Mouse (Mus musculus): ENCODE measurements around the gene Irs3.
"Not testable (repeated sequence)": the region's sequence is repeated elsewhere in the genome, so short reads cannot be mapped to it uniquely, and the experiment has no call there.

The Irs3 gene

DNA sequence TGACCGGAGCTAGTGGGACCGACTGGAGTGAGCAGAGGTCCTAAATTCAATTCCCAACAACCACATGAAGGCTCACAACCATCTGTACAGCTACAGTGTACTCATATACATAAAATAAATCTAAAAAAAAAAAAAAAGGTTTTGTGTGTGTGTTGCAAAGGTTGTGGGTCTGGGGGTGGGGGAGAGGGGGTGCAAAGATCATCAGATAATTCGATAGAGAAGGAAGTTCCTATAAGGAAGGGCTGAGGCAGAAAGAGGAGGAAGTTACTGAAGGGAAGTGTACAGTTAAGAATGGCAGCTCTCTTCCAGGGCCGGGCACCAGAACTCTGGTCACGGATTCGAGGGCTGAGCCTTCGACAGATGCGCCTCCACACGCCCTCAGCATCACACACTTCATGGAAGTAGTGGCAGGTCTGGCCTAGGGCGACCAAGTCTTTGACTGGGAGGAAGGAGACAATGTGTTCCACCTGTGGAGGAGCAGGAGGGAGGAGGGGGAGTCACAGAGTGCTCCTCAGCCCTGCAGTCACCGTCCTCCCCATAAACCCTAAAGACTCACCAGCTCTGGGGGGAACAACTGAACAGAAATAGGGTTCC, 21.5 kb downstream of the Irs3 start:
- DNase-seq (ENCODE audit: low read depth, low spot score): no peak

DNA sequence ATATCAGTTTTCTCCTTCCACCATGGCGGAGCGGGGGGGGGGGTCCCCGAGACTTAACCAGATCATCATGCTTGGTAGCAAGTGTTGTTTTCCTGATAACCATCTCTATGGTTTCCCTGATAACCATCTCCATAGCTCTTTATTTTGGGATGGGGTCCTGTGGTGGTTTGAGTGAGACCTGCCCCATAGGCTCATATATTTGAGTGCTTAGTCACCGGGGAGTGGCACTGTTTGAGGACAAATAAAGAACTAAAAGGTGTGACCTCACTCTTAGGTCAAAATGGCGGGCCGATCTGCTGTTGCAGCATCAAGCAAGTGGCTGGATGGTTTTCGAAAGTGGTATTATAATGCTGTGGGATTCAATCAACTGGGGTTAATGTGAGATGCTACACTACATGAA, 30.2 kb downstream of the Irs3 start:
- no peak for DNase-seq (ENCODE audit: low read depth, low spot score)

DNA sequence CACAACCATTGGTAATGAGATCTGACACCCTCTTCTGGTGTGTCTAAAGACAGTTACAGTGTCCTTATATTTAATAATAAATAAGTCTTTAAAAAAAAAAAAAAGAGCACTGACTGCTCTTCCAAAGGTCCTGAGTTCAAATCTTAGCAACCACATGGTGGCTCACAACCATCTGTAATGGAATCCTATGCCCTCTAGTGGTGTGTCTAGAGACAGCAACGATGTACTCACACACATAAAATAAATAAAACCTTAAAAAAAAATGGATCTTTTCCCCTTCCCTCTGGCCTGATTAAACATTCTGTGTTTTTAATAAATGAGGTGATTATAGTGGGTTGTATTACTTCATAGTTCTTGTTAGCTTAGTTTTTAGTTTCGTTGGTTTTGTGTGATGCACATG, 30.6 kb downstream of the Irs3 start:
- DNase-seq (ENCODE audit: low read depth, low spot score): not testable (repeated sequence)

DNA sequence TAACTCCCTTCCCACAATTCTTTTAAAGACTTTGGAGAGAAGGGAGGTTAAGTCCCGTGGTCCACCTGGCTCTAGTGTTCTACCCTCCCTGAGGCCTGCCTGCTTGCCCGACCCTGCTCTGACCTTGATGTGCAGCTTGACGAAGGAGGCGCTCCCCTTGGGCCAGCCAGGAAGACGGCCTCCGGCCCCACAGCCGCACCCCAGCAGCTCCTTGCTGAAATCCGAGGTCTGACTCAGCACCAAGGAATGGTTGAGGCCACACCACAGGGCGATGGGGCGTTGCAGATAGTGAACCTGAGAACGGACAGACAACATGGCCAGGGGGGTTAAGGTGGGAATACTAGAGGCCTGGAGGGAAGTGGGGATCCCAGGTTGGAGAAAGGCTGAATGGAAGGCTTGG, 32.0 kb downstream of the Irs3 start, which contains the start of gene Pcolce:
Pcolce (minus strand) TSS at position 235 of the 400 bp plus-strand sequence.
- no peak for DNase-seq (ENCODE audit: low read depth, low spot score)

DNA sequence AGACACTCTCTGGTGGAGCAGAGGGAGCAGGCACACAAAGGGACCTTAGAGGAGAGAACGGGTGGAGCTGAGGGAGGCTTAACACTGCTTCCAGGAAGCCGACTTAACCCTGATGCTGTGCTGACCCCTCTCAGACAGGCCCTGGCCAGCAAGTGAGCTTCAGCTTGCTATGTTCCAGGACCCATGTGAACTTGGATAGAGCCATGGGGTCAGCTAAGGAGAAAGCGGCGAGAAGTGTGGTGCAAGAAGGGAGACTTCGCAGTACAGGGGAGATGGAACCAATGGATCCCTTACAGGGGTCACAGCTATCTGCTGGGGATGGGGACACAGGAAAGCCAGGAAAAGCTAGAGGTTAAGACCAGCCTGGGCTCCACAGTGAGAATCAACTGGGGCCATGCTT, 32.4 kb downstream of the Irs3 start:
- no peak for DNase-seq (ENCODE audit: low read depth, low spot score)

DNA sequence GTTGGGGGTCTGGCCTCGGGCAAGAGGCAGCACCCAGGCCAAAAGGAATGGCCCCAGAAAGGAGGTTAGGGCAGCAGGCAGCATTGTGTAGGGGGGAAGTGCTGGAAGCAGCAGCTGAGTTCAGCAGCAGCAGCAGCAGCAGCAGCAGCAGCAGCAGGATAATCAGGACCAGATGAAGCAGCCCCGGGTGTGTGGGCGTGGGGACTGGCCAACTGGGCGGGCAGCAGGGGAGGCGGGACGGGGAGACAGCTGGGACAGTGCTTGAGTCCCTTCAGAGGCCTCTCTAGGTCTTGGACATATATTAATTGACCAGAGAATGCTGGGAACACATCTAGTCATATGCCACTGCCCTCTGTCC, 34.3 kb downstream of the Irs3 start:
- DNase-seq (ENCODE audit: low read depth, low spot score): no peak

DNA sequence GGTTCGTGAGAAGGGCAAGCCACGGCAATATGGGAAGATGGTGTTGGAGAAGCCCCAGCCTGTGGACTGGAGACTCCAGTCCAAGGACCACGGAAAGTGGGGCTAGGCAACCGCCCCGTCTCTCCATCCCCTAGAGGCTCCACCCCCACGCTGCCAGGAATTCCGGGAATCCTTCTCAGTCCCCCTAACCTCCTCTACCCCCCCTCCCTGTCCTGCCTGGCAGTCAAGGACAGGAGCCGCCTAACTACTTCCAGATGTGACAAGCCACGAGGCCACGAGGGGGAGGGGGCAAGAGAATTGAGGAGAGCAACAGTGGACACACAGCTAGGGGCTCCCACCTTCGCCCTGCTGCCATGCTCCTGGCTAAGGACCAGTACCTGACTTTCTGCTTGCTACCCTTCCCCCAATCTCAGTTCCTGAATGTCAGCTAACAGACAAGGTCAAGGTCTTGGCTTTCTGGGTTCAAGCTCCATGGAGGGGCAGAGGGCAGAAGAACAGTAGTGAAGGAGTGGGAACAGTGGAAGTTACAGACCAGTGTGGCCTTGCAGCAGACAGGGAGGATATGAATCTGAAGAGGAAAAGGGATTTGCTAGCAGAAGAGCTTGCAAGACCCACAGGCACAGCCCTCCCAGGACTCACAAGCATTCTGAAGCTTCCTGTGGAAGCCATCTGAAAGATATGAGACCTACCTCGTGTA, 34.8 kb downstream of the Irs3 start:
- no peak for DNase-seq (ENCODE audit: low read depth, low spot score)

DNA sequence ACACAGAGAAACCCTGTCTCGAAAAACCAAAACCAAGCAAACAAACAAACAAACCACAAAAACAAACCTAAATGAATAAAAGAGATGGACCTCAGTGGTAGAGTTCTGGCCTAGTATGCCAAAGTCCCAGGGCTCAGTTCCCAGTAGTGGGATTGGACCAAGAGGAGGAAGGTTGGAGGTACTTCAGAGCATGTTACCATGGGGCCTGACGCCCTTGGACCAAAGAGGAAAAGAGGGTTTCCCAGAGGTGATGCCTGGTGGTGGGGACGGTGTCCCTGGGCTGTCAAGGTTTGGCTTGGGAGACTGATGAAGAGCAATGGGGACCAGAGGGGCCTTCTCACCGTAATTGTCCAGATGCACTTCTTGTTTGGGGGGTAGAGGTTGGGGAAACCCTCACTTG, 35.5 kb downstream of the Irs3 start:
- DNase-seq (ENCODE audit: low read depth, low spot score): no peak

DNA sequence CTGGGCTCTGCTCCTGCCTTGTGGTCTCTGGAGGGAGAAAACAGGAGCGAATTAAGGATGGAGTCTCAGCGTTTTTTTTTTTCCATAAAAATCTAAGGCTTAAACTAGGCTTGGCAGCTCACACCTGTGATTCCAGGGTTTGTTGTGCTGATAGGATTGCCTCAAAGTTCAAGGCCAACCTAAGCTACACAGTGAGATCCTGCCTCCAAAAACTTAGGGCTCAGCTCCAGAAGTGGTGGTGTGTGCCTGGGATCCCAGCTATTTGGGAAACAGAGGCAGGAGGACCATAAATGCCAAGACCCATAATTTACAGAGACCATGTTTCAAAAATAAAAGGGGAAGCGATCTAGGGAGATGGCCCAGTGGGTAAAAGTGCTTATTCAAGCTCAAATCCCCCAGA, 36.2 kb downstream of the Irs3 start:
- no peak for DNase-seq (ENCODE audit: low read depth, low spot score)

DNA sequence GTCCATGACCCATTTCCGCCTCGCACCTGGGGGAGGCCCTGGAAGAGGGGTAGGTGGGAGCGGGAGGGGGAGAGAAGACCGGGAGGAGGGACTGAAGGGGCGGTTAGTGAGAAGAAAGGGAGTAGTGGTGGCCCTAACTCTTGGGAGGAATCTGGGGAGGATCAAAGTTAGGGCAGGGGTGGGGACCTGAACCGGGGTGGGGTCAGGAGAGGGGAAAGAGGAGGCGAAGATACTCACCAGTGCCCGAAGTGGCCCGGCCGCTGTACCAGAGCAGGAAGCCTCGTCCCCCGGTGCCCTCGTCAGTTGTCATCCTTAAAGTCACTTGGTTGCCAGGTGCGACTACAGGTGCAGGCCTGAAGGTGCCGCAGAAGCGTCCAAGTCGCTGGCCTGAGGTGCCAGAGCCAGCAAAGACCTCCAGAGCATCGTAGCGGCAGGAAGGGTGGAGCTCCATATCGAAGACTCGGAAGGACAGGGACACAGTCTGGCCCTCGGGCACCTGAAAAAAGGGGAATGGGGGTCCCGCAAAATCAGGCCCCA, 36.8 kb downstream of the Irs3 start:
- no peak for DNase-seq (ENCODE audit: low read depth, low spot score)

DNA sequence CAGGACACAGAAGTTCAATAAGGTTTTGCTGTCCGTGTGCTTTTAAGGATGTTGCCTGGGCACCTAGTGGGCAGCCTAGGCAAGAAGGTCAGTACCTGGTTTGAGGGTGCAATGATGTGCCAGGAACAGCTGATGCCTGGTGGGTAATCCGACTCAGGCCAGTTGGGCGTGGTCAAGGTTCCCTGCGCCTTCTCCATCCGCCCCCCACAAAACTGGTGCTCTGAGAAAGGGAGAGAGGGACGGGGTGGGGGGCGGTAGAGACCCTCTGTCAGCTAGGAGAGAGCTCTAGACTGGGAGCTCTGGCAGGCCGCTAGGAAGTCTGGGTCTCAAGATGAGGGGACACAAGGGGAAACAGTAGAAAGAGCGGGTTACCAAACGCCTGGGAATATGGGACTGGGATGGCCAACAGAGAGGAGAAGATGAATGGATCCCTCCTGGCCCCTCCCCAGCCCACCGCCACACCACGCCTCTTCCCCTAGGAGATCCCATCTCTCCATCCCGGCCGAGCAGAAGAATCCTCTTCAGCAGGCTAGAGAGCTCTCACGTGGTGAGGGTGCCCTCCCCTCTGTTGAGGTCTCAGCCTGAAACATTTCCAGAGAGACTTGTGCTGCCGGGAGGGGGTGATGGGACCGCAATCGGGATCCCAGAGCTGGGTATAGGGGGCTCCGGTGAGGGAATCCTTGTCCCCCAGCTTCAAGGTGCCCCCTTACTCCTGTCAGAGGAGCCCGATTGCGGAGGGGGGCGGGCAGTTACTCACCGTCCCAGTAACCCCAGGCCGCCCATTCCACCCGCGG, 37.5 kb downstream of the Irs3 start:
- no peak for DNase-seq (ENCODE audit: low read depth, low spot score)

DNA sequence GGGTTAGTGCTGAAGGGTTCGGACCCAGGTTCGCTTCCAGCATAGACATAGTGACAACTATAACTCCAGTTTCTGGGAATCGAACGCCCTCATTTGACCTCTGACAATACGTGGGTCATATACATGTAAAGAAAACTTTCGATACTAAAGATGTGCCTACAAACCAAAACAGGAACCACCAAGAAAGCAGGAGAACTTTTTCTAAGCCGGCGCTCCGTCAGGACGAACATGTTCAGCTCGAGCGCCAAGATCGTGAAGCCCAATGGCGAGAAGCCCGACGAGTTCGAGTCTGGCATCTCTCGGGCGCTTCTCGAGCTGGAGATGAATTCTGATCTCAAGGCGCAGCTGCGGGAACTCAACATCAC, 44.2 kb downstream of the Irs3 start:
- DNase-seq (ENCODE audit: low read depth, low spot score): no peak

DNA sequence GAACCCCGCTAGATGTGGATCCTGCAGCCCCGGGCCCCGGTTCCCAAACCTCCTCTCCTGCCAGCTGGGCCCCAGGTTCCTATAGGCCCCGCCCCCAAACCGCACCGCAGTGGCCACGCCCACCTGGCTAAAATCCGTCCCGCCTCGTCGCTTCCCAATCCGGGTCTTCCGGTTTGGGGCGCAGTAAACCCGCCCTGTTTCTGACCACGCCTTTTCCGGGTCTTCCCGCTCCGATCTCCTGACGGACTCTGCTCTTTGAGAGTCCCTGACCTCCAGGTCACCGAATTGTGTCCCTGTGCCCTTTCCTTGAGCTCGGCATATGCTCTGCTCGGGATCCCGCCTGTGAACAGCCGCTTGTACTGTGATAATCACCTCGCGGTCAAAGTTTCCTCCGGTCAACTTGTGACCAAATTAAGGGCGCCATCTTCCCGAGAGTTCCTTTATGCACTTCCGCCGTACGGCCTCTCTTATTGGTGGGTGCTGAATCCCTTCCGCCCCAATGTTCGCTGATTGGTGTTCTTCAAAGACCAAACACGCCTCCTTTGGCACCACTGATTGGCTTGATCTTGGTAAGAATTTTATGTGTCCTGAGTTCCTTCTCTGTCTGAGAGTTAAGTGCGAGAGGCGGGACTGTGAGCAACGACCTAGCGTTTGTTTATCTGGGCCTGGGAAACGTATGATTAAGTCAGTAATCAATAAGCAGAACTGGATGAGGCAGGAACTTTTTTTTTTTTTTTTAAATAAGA, 44.7 kb downstream of the Irs3 start, which contains the start of gene Mospd3:
Mospd3 (minus strand) TSS at position 440 of the 746 bp plus-strand sequence.
- DNase-seq (ENCODE audit: low read depth, low spot score): peak; percentile 94

DNA sequence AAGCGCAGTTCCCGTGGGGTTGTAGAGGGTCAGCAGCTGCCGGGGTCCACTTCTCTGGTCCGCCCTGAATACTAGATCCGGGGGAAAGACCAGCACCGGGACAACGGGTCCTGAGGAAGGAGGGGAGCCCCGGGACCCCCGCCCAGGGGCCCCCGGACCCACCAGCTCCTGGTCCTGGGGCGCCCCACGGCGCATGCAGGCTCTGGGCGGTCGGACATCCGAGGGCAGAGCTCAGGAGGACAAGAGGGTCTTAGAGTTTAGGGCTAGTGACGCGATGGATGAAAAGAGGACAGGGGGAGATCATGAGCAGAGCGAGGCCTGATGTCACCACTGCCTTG, 45.3 kb downstream of the Irs3 start:
- DNase-seq (ENCODE audit: low read depth, low spot score): no peak

DNA sequence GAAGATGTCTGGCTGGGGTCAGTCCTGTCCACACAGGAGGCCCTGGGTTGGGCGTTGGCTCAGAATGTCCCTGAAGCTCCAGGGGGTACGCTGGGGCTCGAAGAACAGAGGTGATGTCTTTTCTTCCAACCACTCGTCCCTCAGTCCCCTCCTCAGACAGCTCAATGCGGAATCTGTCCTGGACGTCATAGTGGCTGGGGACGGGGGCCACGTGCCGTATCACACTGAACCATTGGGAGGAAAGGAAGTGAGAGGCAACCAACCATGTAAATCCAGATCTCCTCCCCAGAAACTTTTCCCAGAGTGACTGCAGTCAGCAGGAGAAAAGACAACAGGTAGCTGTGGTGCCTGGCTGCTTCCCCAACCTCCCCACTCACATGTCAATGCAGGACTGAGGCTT, 45.9 kb downstream of the Irs3 start:
- no peak for DNase-seq (ENCODE audit: low read depth, low spot score)

DNA sequence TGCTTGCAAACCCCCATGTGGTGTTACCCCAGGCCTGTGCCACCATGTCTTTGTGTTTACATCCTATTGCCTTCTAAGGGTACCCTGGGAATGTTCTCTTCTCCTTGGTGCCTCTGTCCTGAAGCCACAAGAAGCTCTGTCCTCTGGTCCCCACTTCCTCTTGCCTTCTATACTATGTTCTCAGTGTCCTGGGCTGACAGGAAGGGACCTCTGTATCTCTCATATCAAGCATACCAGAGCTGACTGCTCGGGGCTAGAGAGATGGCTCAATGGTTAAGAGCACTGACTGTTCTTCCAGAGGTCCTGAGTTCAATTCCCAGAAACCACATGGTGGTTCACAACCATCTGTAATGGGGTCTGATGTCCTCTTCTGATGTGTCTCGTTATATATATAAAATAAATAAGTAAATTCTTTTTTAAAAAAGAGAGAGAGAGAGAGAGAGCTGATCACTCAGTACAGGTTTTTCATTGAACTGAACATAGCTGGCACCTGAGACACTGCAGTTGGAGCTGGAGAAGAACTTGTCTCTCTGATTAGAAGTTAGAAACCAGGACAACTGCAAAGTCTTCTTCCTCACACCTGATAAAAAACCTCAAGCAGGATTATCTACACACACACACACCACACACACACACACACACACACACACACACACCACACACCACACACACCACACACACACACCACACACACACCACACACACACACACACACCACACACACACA, 47.3 kb downstream of the Irs3 start:
- no peak for DNase-seq (ENCODE audit: low read depth, low spot score)

DNA sequence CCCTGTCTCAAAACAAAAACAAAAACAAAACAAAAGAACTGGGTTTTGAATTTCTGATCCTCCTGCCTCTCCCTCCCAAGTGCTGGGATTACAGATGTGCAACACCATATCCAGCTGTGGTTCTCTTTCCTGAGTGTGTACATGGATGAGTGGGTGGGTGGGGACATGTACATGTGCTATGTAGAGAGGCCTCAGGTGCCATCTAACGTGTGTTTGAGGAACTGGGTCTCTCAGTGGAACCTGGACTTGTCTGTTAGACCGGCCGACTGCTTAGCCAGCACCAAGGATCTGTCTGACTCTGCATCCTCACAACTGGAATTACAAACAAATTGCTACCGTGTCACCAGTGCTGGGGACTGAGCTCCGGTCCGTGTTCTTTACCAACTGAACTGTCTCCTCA, 47.9 kb downstream of the Irs3 start:
- DNase-seq (ENCODE audit: low read depth, low spot score): no peak

DNA sequence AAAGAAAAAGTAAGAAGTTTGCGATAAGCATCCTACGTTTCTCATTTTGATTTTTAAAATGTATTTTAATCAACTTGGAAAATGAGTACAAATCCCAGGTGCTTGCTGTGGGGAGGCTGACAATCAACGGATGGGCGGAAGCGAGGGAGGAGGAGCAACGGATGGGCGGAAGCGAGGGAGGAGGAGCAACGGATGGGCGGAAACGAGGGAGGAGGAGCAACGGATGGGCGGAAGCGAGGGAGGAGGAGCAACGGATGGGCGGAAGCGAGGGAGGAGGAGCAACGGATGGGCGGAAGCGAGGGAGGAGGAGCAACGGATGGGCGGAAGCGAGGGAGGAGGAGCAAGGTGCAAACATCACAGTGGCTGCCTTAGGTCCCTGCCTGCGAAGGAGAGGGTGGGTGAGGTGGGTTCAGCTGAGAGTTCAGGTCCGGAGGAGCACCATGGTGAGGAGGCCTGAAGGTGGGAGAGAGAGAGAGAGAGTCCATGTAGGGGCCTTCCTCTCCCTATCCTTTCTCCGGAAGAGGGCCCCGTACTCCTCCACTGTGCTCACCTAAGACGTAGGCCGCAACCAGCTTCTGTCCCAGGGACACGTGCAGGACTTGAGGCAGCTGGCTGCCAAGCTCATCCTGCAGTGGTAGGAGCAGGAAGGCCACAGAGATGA, 48.8 kb downstream of the Irs3 start:
- no peak for DNase-seq (ENCODE audit: low read depth, low spot score)

DNA sequence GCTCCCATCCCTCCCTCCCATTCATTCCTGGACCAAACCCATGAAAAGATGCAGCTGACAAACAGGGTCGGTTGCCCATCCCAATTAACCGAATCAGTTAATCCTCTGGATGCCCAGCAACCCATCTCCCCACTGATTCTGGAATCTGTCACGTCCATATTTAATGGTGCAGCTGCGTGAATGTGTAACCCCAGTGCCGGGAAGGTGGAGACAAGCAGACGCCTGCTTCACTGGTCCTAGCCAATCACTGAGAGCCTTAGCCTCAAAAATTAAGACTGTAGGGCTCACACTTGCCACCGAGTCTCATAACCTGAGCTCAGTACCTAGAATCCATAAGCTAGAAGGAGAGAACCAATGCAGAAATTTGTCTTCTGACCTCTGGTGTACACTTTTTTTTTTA, 49.6 kb downstream of the Irs3 start:
- DNase-seq (ENCODE audit: low read depth, low spot score): no peak
